Mouse (Mus musculus): ENCODE data around the gene Per2. TPM values are rescaled to one million over a fixed set of nuclear protein-coding genes. Genes with fewer than 3 reads are reported as not detected.
A peak's percentile ranks its signal among the peaks of the same experiment; 100 is the strongest.

The Per2 gene
- total RNA-seq, 2 experiments from 2014 or later: 15.6 to 37.9 TPM

- no peak for DNase-seq
Measured at GRCm38 (mm10) chr1:91434905-91435304, 24.2 kb downstream of the Per2 start.

- no peak for DNase-seq
Measured at GRCm38 (mm10) chr1:91430761-91431160, 28.4 kb downstream of the Per2 start.

GRCm38 (mm10) chr1:91429212-91429611, 29.9 kb downstream of the Per2 start:
- DNase-seq: no peak

- peak; percentile 93 for DNase-seq
Measured at GRCm38 (mm10) chr1:91428614-91429013, 30.5 kb downstream of the Per2 start.

GRCm38 (mm10) chr1:91426397-91426796, 32.7 kb downstream of the Per2 start:
- DNase-seq: no peak

GRCm38 (mm10) chr1:91420601-91421065, 38.5 kb downstream of the Per2 start:
- no peak for DNase-seq

GRCm38 (mm10) chr1:91419862-91420600, 39.1 kb downstream of the Per2 start:
- DNase-seq: peak; percentile 73

- DNase-seq: no peak
Measured at GRCm38 (mm10) chr1:91417991-91418390, 41.1 kb downstream of the Per2 start.

GRCm38 (mm10) chr1:91415311-91415710, 43.8 kb downstream of the Per2 start:
- no peak for DNase-seq

- no peak for DNase-seq
Measured at GRCm38 (mm10) chr1:91414903-91415302, 44.2 kb downstream of the Per2 start.

- DNase-seq: peak; percentile 85
Measured at GRCm38 (mm10) chr1:91413898-91414594, 45.1 kb downstream of the Per2 start, which contains the start of gene Hes6. Hes6 (minus strand) TSS chr1:91414038.

GRCm38 (mm10) chr1:91413536-91413897, 45.6 kb downstream of the Per2 start:
- no peak for DNase-seq

- DNase-seq: peak; percentile 96
Measured at GRCm38 (mm10) chr1:91413030-91413506, 46.1 kb downstream of the Per2 start.

GRCm38 (mm10) chr1:91412286-91413029, 46.7 kb downstream of the Per2 start:
- DNase-seq: peak; percentile 59

- DNase-seq: no peak
Measured at GRCm38 (mm10) chr1:91411631-91412285, 47.4 kb downstream of the Per2 start.

GRCm38 (mm10) chr1:91407819-91408218, 51.3 kb downstream of the Per2 start:
- DNase-seq: no peak

- no peak for DNase-seq
Measured at GRCm38 (mm10) chr1:91405406-91406169, 53.5 kb downstream of the Per2 start.

GRCm38 (mm10) chr1:91404976-91405375, 54.1 kb downstream of the Per2 start:
- no peak for DNase-seq

- DNase-seq: peak; percentile 87
Measured at GRCm38 (mm10) chr1:91398260-91399062, 60.7 kb downstream of the Per2 start, which contains the start of gene Ilkap. Ilkap (minus strand) TSS chr1:91398815.

- peak; percentile 33 for DNase-seq
Measured at GRCm38 (mm10) chr1:91397927-91398259, 61.2 kb downstream of the Per2 start.

- DNase-seq: no peak
Measured at GRCm38 (mm10) chr1:91390369-91390768, 68.8 kb downstream of the Per2 start.
